Mouse (Mus musculus) lung, embryonic 16.5 days (tissue): Measurements from ENCODE around the gene Cyp21a1. TPM values are rescaled to one million over a fixed set of nuclear protein-coding genes. Genes with fewer than 3 reads are reported as not detected.
"Not testable (repeated sequence)": the region's sequence is repeated elsewhere in the genome, so short reads cannot be mapped to it uniquely, and the experiment has no call there.

Experiments used
- ATAC-seq: fragments of 200-750 bp; cut with Nextera tagmentation; 2 replicates; pipeline ENCODE4 v1.8.0; 2017; ENCODE audit warnings: low read depth, mild to moderate bottlenecking, moderate library complexity
- H3K27ac ChIP-seq: fragments of 300-500 bp; sonication (generic); 2 replicates; pipeline ENCODE4 v1.5.1; 2014; ENCODE audit warnings: mild to moderate bottlenecking, control low read depth, low read length
- H3K27me3 ChIP-seq: fragments of 300-500 bp; sonication (generic); 2 replicates; pipeline ENCODE4 v1.6.1; 2014; ENCODE audit warnings: low read depth, low read length, mixed read lengths; ENCODE audit not compliant: control insufficient read depth, insufficient read depth
- H3K36me3 ChIP-seq: fragments of 300-500 bp; sonication (generic); 2 replicates; pipeline ENCODE4 v1.6.1; 2014; ENCODE audit warnings: low read length; ENCODE audit not compliant: control insufficient read depth, insufficient read depth
- H3K4me1 ChIP-seq: fragments of 300-500 bp; sonication (generic); replicated peaks from 2 replicates; pipeline ENCODE4 v1.6.1; 2014; ENCODE audit warnings: low read length, mixed read lengths; ENCODE audit not compliant: control insufficient read depth, insufficient read depth
- H3K4me2 ChIP-seq: fragments of 300-500 bp; sonication (generic); 2 replicates; pipeline ENCODE4 v1.6.1; 2014; ENCODE audit warnings: low read depth, low read length, control low read depth
- H3K4me3 ChIP-seq: fragments of 300-500 bp; sonication (generic); 2 replicates; pipeline ENCODE4 v1.5.1; 2014; ENCODE audit warnings: mild to moderate bottlenecking, low read length, control low read depth
- H3K9ac ChIP-seq: fragments of 300-500 bp; sonication (generic); 2 replicates; pipeline ENCODE4 v1.6.1; 2014; ENCODE audit warnings: low read length, control low read depth
- H3K9me3 ChIP-seq: fragments of 300-500 bp; sonication (generic); 2 replicates; pipeline ENCODE4 v1.6.1; 2016; ENCODE audit warnings: low read length; ENCODE audit not compliant: control insufficient read depth
- WGBS: fragments of 180-500 bp; shearing (Covaris S2); extraction: QIAGEN DNeasy Blood & Tissue Kit; methylation state at CpG from one replicate; pipeline ENCODE4 v1.1.7; 2014; 5-methylcytosine and 5-hydroxymethylcytosine counted together
- microRNA-seq: library from miRNA; unstranded; fragments of <30 nt; microRNA quantifications from one replicate; pipeline ENCODE4, GENCODE M21; 2016
- polyA plus RNA-seq: library from polyadenylated mRNA; unstranded; fragments of >200 nt; fragmentation: Nextera tagmentation; extraction: Ambion mirVana; gene quantifications from 2 replicates; pipeline ENCODE4 v1.2.1, GENCODE M21; 2015

The Cyp21a1 gene
- polyA plus RNA-seq, 1 experiment from 2014 or later: not detected

GRCm38 (mm10) chr17:34797211-34797995 is 7.0 kb downstream of the Cyp21a1 start:
- not testable (repeated sequence) for H3K36me3 ChIP-seq, H3K4me2 ChIP-seq, H3K9me3 ChIP-seq, H3K4me1 ChIP-seq, H3K27ac ChIP-seq, H3K27me3 ChIP-seq, ATAC-seq, H3K4me3 ChIP-seq, H3K9ac ChIP-seq
- WGBS: 77% methylated on average over 10 of the region's 10 CpGs

- Histone ChIP-seq H3K27me3 (no peaks in the 10 kb centered on the region), H3K36me3 (no peaks in the 10 kb centered on the region), H3K4me2 (no peak overlapping the region), H3K4me3 (no peak overlapping the region), H3K27ac (no peak overlapping the region), H3K9ac (no peak overlapping the region), H3K9me3 (no peaks in the 10 kb centered on the region), H3K4me1 (no peaks in the 10 kb centered on the region)
- WGBS: 84% methylated on average over 8 of the region's 8 CpGs
- ATAC-seq: no peak
These were observed 7.8 kb downstream of the Cyp21a1 start for GRCm38 (mm10) chr17:34796311-34797140.

- 61% methylated on average over 9 of the region's 9 CpGs for WGBS
- H3K4me2 ChIP-seq: no peak overlapping the region
- H3K4me3 ChIP-seq: no peak overlapping the region
- H3K4me1 ChIP-seq: no peaks in the 10 kb centered on the region
- H3K27ac ChIP-seq: no peak overlapping the region
- no peaks in the 10 kb centered on the region for H3K9me3 ChIP-seq
- no peaks in the 10 kb centered on the region for H3K27me3 ChIP-seq
- H3K9ac ChIP-seq: no peak overlapping the region
- H3K36me3 ChIP-seq: no peaks in the 10 kb centered on the region
- no peak for ATAC-seq
These were observed 8.7 kb downstream of the Cyp21a1 start for GRCm38 (mm10) chr17:34795633-34796032.

DNA sequence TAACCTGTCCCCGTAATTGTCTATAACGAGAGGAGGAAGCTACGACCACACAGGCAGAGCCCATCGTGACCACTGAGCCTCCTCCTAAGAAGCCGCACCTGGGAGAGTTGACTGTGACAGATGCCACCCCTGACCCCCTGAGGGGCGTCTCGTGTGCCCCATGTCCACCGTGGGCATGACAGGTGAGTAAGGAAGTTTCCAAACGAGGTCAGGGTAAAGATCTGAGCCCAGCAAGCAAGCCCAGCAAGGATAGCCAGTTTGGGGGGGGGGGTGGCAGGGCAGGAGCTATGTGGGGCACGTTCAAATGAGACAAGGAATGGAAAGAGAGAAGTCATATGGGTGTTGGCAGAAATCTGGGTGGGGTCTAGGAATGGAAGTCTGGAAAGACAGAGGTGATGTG is 9.3 kb downstream of the Cyp21a1 start:
- no peak overlapping the region for H3K4me2 ChIP-seq
- no peak overlapping the region for H3K27ac ChIP-seq
- H3K4me1 ChIP-seq: no peaks in the 10 kb centered on the region
- H3K9ac ChIP-seq: no peak overlapping the region
- ATAC-seq: no peak
- no peaks in the 10 kb centered on the region for H3K9me3 ChIP-seq
- H3K27me3 ChIP-seq: no peaks in the 10 kb centered on the region
- 78% methylated on average over 10 of the region's 10 CpGs for WGBS
- no peaks in the 10 kb centered on the region for H3K36me3 ChIP-seq
- H3K4me3 ChIP-seq: no peak overlapping the region

- Histone ChIP-seq H3K36me3 (no peaks in the 10 kb centered on the region), H3K4me3 (no peak overlapping the region), H3K4me2 (no peak overlapping the region), H3K9ac (no peak overlapping the region), H3K9me3 (peaks cover 8% of the 10 kb centered on the region), H3K4me1 (no peaks in the 10 kb centered on the region), H3K27ac (0 out of 2 replicates have a peak overlapping the region, but pooled peaks have one; percentile 10), H3K27me3 (no peaks in the 10 kb centered on the region)
- peak; percentile 26; the same call in 1 of the 2 replicates for ATAC-seq
- WGBS: 60% methylated on average over 9 of the region's 9 CpGs
These were observed 26.6 kb downstream of the Cyp21a1 start for GRCm38 (mm10) chr17:34777680-34778325.

- no peak overlapping the region for H3K27ac ChIP-seq
- H3K4me3 ChIP-seq: no peak overlapping the region
- ATAC-seq: no peak
- H3K9ac ChIP-seq: no peak overlapping the region
- WGBS: 58% methylated on average over 3 of the region's 3 CpGs
- H3K4me2 ChIP-seq: no peak overlapping the region
- no peaks in the 10 kb centered on the region for H3K9me3 ChIP-seq
- H3K4me1 ChIP-seq: no peaks in the 10 kb centered on the region
- no peaks in the 10 kb centered on the region for H3K27me3 ChIP-seq
- no peaks in the 10 kb centered on the region for H3K36me3 ChIP-seq
These were observed 42.9 kb downstream of the Cyp21a1 start for GRCm38 (mm10) chr17:34761471-34761870.

Small RNA genes within 50 kb of the gene (microRNA-seq; reads per million reads assigned to microRNA genes)
- gene Gm27471: not detected
- not detected for gene Mir6970
- 2.8 reads per million, percentile 7 among the genes with 10 or more reads in this experiment for gene Mir6971

Other genes with a start within 250 kb of the Cyp21a1 start
- gene Notch4, start 240.3 kb downstream of the Cyp21a1 start, polyA plus RNA-seq: 9.2 and 10.2 TPM in 2 replicates
- gene Gpsm3, start 214.8 kb downstream of the Cyp21a1 start, polyA plus RNA-seq: 15.4 and 18.3 TPM in 2 replicates
- gene Pbx2, start 213.3 kb downstream of the Cyp21a1 start, polyA plus RNA-seq: 8.5 and 11.4 TPM in 2 replicates
- gene Ager, start 206.7 kb downstream of the Cyp21a1 start, polyA plus RNA-seq: 379 and 478 TPM in 2 replicates
- 128 and 129 TPM in 2 replicates for gene Rnf5, start 200.9 kb downstream of the Cyp21a1 start, polyA plus RNA-seq
- 52.1 and 56.0 TPM in 2 replicates for gene Agpat1, start 200.3 kb downstream of the Cyp21a1 start, polyA plus RNA-seq
- 3.8 and 4.7 TPM in 2 replicates for gene Egfl8, start 188.6 kb downstream of the Cyp21a1 start, polyA plus RNA-seq
- gene Ppt2, start 176.1 kb downstream of the Cyp21a1 start, polyA plus RNA-seq: 21.0 and 23.9 TPM in 2 replicates
- 0.13 and 0.53 TPM in 2 replicates for gene Prrt1, start 175.0 kb downstream of the Cyp21a1 start, polyA plus RNA-seq
- gene Fkbpl, start 159.8 kb downstream of the Cyp21a1 start, polyA plus RNA-seq: 15.2 and 17.5 TPM in 2 replicates
- gene Atf6b, start 157.4 kb downstream of the Cyp21a1 start, polyA plus RNA-seq: 77.5 and 80.0 TPM in 2 replicates
- gene Tnxb, start 134.0 kb downstream of the Cyp21a1 start, polyA plus RNA-seq: 0.62 and 1.1 TPM in 2 replicates
- 0.14 and 0.70 TPM in 2 replicates for gene C4b, start 60.7 kb downstream of the Cyp21a1 start, polyA plus RNA-seq
- 30.7 and 31.2 TPM in 2 replicates for gene Stk19, start 32.4 kb upstream of the Cyp21a1 start, polyA plus RNA-seq
- 61.4 and 65.0 TPM in 2 replicates for gene Dxo, start 32.5 kb upstream of the Cyp21a1 start, polyA plus RNA-seq
- 47.8 and 49.9 TPM in 2 replicates for gene Skiv2l, start 45.6 kb upstream of the Cyp21a1 start, polyA plus RNA-seq
- gene Nelfe, start 45.8 kb upstream of the Cyp21a1 start, polyA plus RNA-seq: 94.4 and 96.0 TPM in 2 replicates
- gene Cfb, start 58.0 kb upstream of the Cyp21a1 start, polyA plus RNA-seq: 1.8 and 7.3 TPM in 2 replicates
- gene Zbtb12, start 74.9 kb upstream of the Cyp21a1 start, polyA plus RNA-seq: 2.3 and 2.5 TPM in 2 replicates
- gene Gm20547, start 77.5 kb upstream of the Cyp21a1 start, polyA plus RNA-seq: not detected in 2 replicates
- gene C2, start 93.7 kb upstream of the Cyp21a1 start, polyA plus RNA-seq: 3.2 and 4.8 TPM in 2 replicates
- gene Ehmt2, start 93.9 kb upstream of the Cyp21a1 start, polyA plus RNA-seq: 58.2 and 62.2 TPM in 2 replicates
- gene Slc44a4, start 109.9 kb upstream of the Cyp21a1 start, polyA plus RNA-seq: 1.5 and 1.9 TPM in 2 replicates
- 19.0 and 20.4 TPM in 2 replicates for gene Neu1, start 126.7 kb upstream of the Cyp21a1 start, polyA plus RNA-seq
- 0.10 and 0.19 TPM in 2 replicates for gene Hspa1b, start 154.7 kb upstream of the Cyp21a1 start, polyA plus RNA-seq
- 1.2 TPM in 1 of 2 replicates, not detected in the other for gene Gm20481, start 165.4 kb upstream of the Cyp21a1 start, polyA plus RNA-seq
- gene Hspa1a, start 167.6 kb upstream of the Cyp21a1 start, polyA plus RNA-seq: 4.4 and 4.8 TPM in 2 replicates
- 0.55 and 0.65 TPM in 2 replicates for gene Hspa1l, start 168.1 kb upstream of the Cyp21a1 start, polyA plus RNA-seq
- gene Lsm2, start 177.3 kb upstream of the Cyp21a1 start, polyA plus RNA-seq: 178 and 189 TPM in 2 replicates
- 88.0 and 96.2 TPM in 2 replicates for gene Vars, start 196.4 kb upstream of the Cyp21a1 start, polyA plus RNA-seq
- 0.14 and 0.25 TPM in 2 replicates for gene Vwa7, start 212.0 kb upstream of the Cyp21a1 start, polyA plus RNA-seq
- 4.3 and 4.6 TPM in 2 replicates for gene Sapcd1, start 223.5 kb upstream of the Cyp21a1 start, polyA plus RNA-seq
- 4.7 and 4.9 TPM in 2 replicates for gene Msh5, start 242.2 kb upstream of the Cyp21a1 start, polyA plus RNA-seq
- gene Clic1, start 245.4 kb upstream of the Cyp21a1 start, polyA plus RNA-seq: 298 and 322 TPM in 2 replicates